Mouse (Mus musculus) neural tube, embryonic 15.5 days (tissue): ENCODE measurements around the gene Vax1. TPM values are rescaled to one million over a fixed set of nuclear protein-coding genes. Genes with fewer than 3 reads are reported as not detected.

Source experiments
- ATAC-seq: fragments of 200-750 bp; cut with Nextera tagmentation; 2 replicates; pipeline ENCODE4 v1.8.0; 2017; ENCODE audit warnings: mild to moderate bottlenecking, moderate TSS enrichment, moderate library complexity; ENCODE audit not compliant: low FRiP score
- H3K27ac ChIP-seq: fragments of 300-500 bp; sonication (generic); replicated peaks from 2 replicates; pipeline ENCODE4 v1.5.1; 2015; ENCODE audit warnings: mild to moderate bottlenecking, inconsistent platforms
- H3K27me3 ChIP-seq: fragments of 300-500 bp; sonication (generic); replicated peaks from 2 replicates; pipeline ENCODE4 v1.6.1; 2015; ENCODE audit warnings: inconsistent platforms
- H3K36me3 ChIP-seq: fragments of 300-500 bp; sonication (generic); 2 replicates; pipeline ENCODE4 v1.6.1; 2015; ENCODE audit warnings: inconsistent platforms
- H3K4me1 ChIP-seq: fragments of 300-500 bp; sonication (generic); 2 replicates; pipeline ENCODE4 v1.6.1; 2015; ENCODE audit warnings: inconsistent platforms
- H3K4me2 ChIP-seq: fragments of 300-500 bp; sonication (generic); 2 replicates; pipeline ENCODE4 v1.6.1; 2015; ENCODE audit warnings: inconsistent platforms, mild to moderate bottlenecking, moderate library complexity
- H3K4me3 ChIP-seq: fragments of 300-500 bp; sonication (generic); replicated peaks from 2 replicates; pipeline ENCODE4 v1.5.1; 2015; ENCODE audit warnings: mild to moderate bottlenecking, inconsistent platforms
- H3K9ac ChIP-seq: fragments of 300-500 bp; sonication (generic); replicated peaks from 2 replicates; pipeline ENCODE4 v1.6.1; 2015; ENCODE audit warnings: mild to moderate bottlenecking, inconsistent platforms
- H3K9me3 ChIP-seq: fragments of 300-500 bp; sonication (generic); replicated peaks from 2 replicates; pipeline ENCODE4 v1.6.1; 2016; ENCODE audit warnings: inconsistent platforms
- WGBS: fragments of 180-500 bp; shearing (Covaris S2); methylation state at CpG from one replicate; pipeline ENCODE4 v1.1.7; 2015; ENCODE audit warnings: mixed read lengths; 5-methylcytosine and 5-hydroxymethylcytosine counted together
- polyA plus RNA-seq: library from polyadenylated mRNA; unstranded; fragments of >200 nt; fragmentation: Nextera tagmentation; extraction: Ambion mirVana; gene quantifications from 2 replicates; pipeline ENCODE4 v1.2.1, GENCODE M21; 2015

The Vax1 gene
- polyA plus RNA-seq, 1 experiment from 2014 or later, result not detected

DNA sequence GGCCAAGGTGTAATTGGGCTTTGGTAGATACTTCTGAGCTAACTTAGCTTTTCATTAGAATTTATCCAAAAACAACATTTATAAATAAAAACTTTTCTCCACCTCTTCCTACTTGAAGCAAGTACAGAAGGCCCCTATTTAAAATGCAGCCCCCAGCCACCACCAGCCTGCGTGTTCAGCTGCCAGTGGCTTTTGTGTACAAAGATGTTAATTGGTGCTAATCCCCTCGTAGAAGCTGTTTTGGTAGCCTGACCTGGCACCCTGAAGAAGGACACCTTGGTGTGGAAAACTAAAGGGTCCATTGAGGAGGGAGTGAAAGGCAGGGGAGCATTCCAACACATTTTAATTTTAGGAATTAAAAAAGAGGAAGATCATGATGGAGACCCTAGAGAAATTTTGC, 34.9 kb downstream of the Vax1 start:
- Histone ChIP-seq H3K4me1 (peaks cover 5% of the 10 kb centered on the region; the same call in 1 of the 2 replicates), H3K9ac (no peak overlapping the region), H3K36me3 (no peaks in the 10 kb centered on the region), H3K27me3 (0 out of 2 replicates have a peak, but pooled peaks cover 5% of the 10 kb centered on the region), H3K9me3 (no peaks in the 10 kb centered on the region), H3K27ac (no peak overlapping the region), H3K4me2 (no peak overlapping the region), H3K4me3 (no peak overlapping the region)
- 14% methylated on average over 2 of the region's 2 CpGs for WGBS
- ATAC-seq, result no peak

DNA sequence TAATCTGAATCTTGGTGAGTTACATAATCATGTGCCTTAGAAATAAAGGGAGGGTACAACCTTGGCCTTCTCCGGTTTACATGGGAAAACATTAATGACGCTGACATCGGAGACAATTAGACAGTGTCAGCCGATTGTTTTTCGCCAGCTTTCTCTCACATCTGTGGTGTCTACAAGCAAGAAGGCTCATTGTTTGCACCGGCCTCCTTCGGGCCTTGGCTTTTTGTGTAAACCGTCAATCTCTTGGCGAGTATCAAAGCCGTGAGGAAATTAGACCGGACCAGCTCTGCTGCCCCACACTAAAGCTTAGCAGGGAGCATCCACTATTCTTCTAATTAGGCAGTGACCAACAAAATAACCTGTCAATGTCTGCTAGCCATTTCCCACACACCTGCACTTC, 36.7 kb downstream of the Vax1 start:
- whole genome bisulfite sequencing, result 10% methylated on average over 11 of the region's 11 CpGs
- no peak overlapping the region for H3K4me2 ChIP-seq
- 0 out of 2 replicates have a peak, but pooled peaks cover 5% of the 10 kb centered on the region for H3K27me3 ChIP-seq
- no peak overlapping the region for H3K27ac ChIP-seq
- H3K4me3 ChIP-seq, result no peak overlapping the region
- ATAC-seq, result no peak
- no peak overlapping the region for H3K9ac ChIP-seq
- no peaks in the 10 kb centered on the region for H3K9me3 ChIP-seq
- peaks cover 5% of the 10 kb centered on the region; the same call in 1 of the 2 replicates for H3K4me1 ChIP-seq
- no peaks in the 10 kb centered on the region for H3K36me3 ChIP-seq

DNA sequence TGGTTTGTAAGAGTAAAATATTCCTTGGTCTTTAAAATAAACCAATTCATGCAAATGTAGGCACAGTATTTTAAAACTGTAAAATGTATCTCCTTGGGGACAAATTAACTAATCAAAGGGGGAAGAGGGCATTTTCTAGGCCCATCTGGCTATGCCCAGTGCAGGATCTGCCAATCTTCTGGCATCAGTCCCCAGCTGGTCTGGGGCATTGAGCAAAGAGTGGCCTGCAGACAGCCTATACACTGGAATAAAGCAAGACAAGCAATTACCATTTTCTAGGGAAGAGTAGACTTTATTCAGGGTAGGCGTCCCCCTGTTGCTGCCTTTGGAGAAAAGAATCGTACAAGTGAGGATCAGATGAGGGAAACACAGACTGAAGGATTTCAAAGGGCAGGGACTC, 40.2 kb downstream of the Vax1 start:
- no peak overlapping the region for H3K4me3 ChIP-seq
- H3K27ac ChIP-seq, result no peak overlapping the region
- H3K9me3 ChIP-seq, result no peaks in the 10 kb centered on the region
- ATAC-seq, result no peak
- H3K27me3 ChIP-seq, result 0 out of 2 replicates have a peak, but pooled peaks cover 5% of the 10 kb centered on the region
- H3K4me1 ChIP-seq, result peaks cover 5% of the 10 kb centered on the region; the same call in 1 of the 2 replicates
- H3K4me2 ChIP-seq, result no peak overlapping the region
- no peaks in the 10 kb centered on the region for H3K36me3 ChIP-seq
- H3K9ac ChIP-seq, result no peak overlapping the region
- WGBS, result 47% methylated on average over 2 of the region's 2 CpGs

DNA sequence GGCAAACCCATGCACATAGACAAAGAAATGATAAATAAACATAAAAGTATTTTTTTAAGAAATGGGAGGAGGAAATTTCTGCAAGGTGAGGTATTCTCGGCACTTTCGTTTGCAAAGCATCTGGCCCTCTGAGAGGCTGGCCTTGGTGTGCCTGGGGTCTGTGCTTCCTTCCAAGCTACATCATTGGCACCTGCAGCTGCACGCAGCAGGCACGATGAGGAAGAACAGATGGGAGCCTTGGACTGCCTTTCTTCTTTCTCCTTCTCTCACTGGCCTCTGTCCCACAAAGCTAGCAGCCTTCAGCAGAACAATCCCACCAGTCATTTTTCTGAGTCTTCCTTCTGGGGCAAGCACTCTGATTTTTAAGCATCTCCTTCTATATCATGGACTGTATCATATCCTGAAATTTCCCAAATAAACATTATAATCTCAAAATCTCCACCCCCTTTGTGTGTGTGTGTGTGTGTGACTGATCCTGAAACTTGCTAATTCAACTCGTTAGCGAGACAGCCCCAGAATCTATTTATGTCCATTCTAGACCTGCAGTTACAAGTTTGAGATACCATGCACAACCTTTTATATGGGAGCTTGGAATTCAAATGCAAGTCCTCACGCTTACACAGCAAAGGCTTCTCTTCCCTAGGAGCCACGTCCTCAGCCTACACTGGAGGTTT, 41.2 kb downstream of the Vax1 start:
- no peaks in the 10 kb centered on the region for H3K9me3 ChIP-seq
- no peak for ATAC-seq
- WGBS, result 85% methylated on average over 8 of the region's 8 CpGs

DNA sequence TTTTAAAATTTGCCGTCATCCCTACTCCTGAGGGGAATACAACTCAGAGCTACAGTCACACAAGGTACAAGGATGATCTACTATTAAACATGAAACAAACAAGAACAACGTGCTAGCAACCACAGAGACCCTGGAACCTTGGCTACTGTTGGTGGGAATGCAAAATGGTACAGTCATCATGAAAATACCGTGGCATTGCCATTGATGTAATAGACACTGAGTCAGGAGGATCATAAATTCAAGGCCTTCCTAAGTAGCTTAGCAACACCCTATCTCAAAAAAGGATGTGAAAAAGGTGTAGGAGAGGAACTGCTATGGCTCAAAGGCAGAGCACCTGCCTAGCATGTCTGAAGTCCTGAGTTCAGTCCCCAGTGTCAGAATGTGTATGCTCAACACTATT, 42.4 kb downstream of the Vax1 start:
- 0 out of 2 replicates have a peak, but pooled peaks cover 5% of the 10 kb centered on the region for H3K27me3 ChIP-seq
- H3K4me3 ChIP-seq, result no peak overlapping the region
- no peak overlapping the region for H3K27ac ChIP-seq
- H3K4me2 ChIP-seq, result no peak overlapping the region
- no peak overlapping the region for H3K9ac ChIP-seq
- no peak for ATAC-seq
- 81% methylated on average over 3 of the region's 3 CpGs for WGBS
- H3K9me3 ChIP-seq, result no peaks in the 10 kb centered on the region
- H3K4me1 ChIP-seq, result no peaks in the 10 kb centered on the region
- no peaks in the 10 kb centered on the region for H3K36me3 ChIP-seq

More for the DNA sequence above, 41.2 kb downstream of the Vax1 start:
- 0 out of 2 replicates have a peak, but pooled peaks cover 5% of the 10 kb centered on the region for H3K27me3 ChIP-seq
- no peak overlapping the region for H3K27ac ChIP-seq
- H3K36me3 ChIP-seq, result no peaks in the 10 kb centered on the region
- peaks cover 5% of the 10 kb centered on the region; the same call in 1 of the 2 replicates for H3K4me1 ChIP-seq
- no peak overlapping the region for H3K4me3 ChIP-seq
- H3K4me2 ChIP-seq, result no peak overlapping the region
- H3K9ac ChIP-seq, result no peak overlapping the region

Other genes with a start within 250 kb of the Vax1 start
- gene Eno4, start 226.6 kb downstream of the Vax1 start, polyA plus RNA-seq, result 1.3 and 1.8 TPM in 2 replicates
- 67.8 and 72.7 TPM in 2 replicates for gene Hspa12a, start 226.4 kb downstream of the Vax1 start, polyA plus RNA-seq
- gene Shtn1, start 94.0 kb downstream of the Vax1 start, polyA plus RNA-seq, result 44.1 and 50.8 TPM in 2 replicates
- gene Kcnk18, start 49.2 kb upstream of the Vax1 start, polyA plus RNA-seq, result 0.14 and 0.27 TPM in 2 replicates
- 9.5 and 9.6 TPM in 2 replicates for gene Slc18a2, start 90.8 kb upstream of the Vax1 start, polyA plus RNA-seq
- gene Rps12-ps3, start 152.2 kb upstream of the Vax1 start, polyA plus RNA-seq, result 4.0 and 5.5 TPM in 2 replicates
- 10.0 and 10.4 TPM in 2 replicates for gene Pdzd8, start 175.7 kb upstream of the Vax1 start, polyA plus RNA-seq